Mouse (Mus musculus) left cerebral cortex, postnatal 4 days (tissue): ENCODE data around the gene Larp6. TPM values are rescaled to one million over a fixed set of nuclear protein-coding genes. Genes with fewer than 3 reads are reported as not detected.
A peak's percentile ranks its signal among the peaks of the same experiment; 100 is the strongest.

ENCODE experiments used
- DNase-seq: peaks from one replicate; pipeline ENCODE4 v3.0.0-alpha.2; 2022
- intact Hi-C: fragments of 180-260 bp; cut with DNase I; formaldehyde crosslinking; loops from one replicate; pipeline ENCODE4 v1.15.1; 2025
- total RNA-seq, 2 experiments: library from RNA; stranded (reverse); gene quantifications; 2 replicates each; pipeline ENCODE4 v1.2.3; 2021

The Larp6 gene
- 10 to 100 TPM; 29.4 to 29.5 TPM for total RNA-seq

DNA sequence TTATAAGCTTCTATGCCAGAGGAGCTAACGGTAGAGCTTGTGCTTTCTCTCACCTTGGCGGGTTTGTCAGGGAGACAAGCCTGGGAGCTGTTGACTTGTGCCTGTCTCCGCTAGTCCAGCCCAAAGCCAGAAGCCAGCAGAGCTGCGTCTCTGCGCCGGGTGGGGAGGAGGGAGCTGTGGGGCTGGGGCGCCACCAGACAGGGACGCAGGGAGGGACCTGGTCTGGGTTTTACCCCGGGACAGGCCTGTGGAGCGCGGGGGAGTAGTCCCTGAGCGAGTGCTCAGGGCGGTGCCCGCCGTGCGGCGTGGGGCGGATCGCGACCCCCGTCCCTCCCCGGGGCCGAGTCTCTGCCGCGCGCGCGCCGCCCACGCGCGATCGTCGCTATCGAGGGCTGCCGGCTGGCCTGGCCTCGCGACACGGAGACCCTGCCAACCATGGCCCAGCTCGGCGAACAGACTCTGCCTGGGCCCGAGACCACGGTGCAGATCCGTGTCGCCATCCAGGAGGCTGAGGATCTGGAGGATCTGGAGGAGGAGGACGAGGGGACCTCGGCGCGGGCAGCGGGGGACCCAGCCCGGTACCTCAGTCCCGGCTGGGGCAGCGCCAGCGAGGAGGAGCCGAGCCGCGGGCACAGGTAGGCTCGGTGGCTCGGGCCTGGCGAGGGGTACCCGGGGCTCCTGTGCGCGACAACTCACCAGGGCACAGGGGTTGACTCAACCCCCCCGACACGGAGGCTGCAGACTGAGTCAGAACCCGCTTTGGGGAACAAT is at the start of gene Larp6:
Gene Larp6, plus strand, starts transcription at position 219 of the 771 bp plus-strand sequence.
- peak; percentile 57 for DNase-seq
- intact Hi-C loops, result no loop called here

DNA sequence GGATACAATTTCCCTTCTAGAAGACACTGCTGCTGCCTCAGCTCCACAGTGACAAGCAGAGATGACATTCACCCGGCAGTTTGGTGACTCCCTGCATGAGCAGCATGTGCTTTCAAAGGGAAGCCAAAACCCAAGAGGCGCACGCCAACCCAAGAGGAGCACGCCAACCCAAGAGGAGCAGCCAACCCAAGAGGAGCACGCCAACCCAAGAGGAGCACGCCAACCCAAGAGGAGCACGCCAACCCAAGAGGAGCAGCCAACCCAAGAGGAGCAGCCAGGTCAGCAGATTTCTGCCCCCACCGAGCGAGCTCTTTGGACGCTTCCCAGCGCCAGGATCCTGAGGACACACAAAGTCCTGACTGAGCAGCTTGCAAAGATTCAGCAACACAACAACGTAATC is 48.4 kb upstream of the Larp6 start:
- DNase-seq, result peak; percentile 64

DNA sequence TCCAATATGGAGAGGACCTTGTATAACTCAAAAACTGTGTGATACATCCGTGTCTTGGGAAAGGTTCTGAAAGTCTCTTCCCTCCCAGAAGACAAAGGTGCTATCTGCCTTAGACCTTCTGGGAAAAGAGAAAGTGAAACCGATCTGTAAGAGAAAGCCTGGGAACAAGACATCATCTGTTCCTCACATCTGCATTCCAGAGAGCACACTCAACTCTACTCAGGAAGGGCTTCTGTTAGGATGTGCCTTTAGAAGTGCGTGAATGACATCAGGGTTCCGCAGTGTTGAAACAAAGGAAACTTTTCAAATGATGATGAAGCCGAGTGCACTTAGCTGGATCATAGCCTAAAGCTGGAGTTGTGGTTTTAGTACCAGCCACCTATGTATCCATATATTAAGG is 47.9 kb upstream of the Larp6 start:
- intact Hi-C loops, result loop anchor here (5.0 kb wide), 1 partner anchor 68 kb away; no protein-coding TSS in a partner anchor
- no peak for DNase-seq

More for the DNA sequence above, 48.4 kb upstream of the Larp6 start:
- intact Hi-C loops, result no loop called here

DNA sequence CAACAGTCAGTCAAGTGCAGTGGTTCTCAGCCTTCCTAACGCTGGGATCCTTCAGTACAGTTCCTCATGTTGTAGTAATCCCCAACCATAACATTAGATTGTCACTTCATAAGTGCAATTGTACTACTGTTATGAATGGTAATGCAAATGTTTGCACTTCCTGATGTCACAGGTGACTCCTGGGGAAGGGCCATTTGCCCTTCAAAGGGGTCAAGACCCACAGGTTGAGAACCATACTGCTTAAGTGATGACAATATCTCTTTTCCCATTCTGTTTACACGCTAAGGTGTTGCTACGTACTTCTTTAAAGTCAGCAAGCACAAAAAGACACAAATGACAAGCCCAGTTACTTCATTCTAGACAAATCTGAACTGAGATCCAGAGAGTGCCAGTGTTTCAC is 47.3 kb upstream of the Larp6 start:
- intact Hi-C loops, result loop anchor here (5.0 kb wide), 1 partner anchor 68 kb away; no protein-coding TSS in a partner anchor
- no peak for DNase-seq

DNA sequence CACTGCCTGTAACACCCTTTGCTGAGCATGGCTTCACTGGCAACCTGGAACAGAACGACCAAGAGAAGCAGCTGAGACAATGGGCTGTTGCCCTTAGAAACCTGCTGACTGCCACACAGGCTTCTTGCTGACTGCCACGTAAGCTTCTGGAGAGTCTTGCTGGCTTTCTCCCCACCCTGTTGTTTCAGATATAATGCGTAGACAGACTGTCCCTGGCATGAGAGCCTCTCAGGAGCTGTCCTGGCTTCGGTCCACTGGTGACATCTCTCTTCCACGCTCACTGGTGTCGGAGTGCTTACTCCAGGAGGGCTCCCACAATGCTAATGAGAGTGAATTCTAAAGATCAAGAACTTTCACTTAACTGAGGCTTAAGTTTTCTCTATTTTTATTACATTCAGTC is 43.9 kb upstream of the Larp6 start:
- intact Hi-C loops, result loop anchor here (5.0 kb wide), 1 partner anchor 72 kb away; no protein-coding TSS in a partner anchor
- no peak for DNase-seq

DNA sequence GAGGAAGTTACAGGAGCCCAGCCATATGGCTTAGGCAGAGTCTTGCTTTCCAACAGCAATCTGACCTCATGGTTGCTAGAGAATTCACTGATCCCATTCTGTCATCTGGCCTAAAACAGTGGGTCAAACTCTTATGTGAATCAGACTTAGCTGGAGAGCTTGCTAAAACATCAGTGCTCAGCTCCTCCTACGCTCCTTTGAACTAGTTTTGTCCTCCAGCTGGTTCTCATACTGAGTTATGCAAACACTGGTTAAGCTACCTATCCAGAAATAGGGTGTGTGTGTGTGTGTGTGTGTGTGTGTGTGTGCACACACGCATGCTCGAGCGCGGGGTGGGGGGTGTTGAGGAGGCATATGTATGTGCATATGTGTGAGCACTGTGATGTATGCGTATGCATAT is 40.2 kb upstream of the Larp6 start:
- intact Hi-C loops, result no loop called here

DNA sequence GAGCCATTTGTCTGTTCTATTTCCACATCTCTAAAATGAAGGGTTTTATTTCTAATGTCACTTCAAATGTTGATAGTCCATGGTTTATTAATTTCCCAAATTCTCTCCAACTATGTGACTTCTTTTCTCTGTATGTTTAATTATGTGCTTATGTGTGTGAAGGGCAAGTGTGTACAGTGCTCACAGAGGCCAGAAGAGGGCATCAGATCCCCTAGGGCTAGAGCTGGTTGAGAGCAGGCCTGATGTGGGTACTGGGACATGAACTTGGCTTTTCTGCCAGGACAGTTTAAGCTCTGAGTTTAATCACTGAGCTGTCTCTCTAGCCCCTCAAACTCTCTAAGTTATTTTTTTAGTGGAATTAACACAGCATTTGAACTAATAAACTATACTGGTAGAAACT is 38.0 kb upstream of the Larp6 start:
- intact Hi-C loops, result no loop called here
- DNase-seq, result no peak

More for the DNA sequence above, 40.2 kb upstream of the Larp6 start:
- no peak for DNase-seq

DNA sequence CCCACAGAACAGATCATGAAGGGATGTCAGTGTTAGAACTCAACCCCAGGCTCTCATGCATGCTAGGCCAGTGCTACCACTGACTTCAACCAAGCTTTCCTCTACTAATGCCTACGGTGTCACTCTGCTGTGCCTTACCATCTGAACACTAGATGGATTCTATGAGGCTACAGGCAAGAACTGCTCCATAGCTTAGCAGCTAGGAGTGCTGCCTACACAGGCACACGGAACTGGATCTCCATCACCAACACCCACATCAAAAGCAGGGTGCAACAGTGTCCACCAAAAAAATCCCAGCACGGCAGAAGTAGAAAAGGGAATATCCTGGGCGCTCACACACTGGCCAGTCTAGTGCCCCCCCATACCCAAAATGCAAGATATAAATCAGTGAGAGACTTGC is 36.4 kb upstream of the Larp6 start:
- DNase-seq, result no peak
- intact Hi-C loops, result no loop called here

DNA sequence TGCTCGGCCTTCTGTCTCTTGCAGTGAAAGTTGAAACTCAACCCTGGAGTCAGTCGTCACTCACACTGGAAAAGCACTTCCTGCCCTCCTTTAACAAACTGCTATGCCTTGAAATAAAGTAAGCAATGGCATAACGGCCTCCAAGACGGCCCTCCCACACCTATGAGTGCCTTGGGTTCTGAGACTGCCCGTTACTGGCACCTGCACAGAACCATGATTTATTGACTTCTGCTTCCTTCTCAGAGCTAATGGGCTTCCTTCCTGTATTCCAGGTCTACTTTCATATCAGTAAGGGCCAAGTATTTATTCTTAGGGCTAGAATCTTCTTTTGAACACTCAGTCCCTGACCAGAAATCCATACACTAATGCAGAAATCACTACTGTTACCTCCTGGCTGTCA is 33.9 kb upstream of the Larp6 start:
- DNase-seq, result no peak
- intact Hi-C loops, result no loop called here

DNA sequence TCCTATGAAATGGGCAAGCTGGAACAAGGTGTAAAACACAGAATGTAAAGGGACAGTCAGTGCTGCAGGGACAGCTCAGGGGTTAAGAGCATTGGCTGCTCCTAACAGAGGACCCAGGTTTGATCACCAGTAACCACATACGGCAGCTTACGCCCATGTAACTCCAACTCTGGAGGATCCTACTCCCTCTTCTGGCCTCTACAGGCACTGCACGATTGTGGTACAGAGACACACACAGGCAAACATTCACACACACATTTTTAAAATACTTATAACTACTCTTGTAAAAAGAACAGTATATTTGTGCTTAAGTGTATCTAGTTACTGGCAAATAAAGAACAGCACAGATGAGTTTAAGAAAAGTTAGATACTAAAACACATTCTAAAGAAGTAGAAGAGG is 31.8 kb upstream of the Larp6 start:
- no peak for DNase-seq
- intact Hi-C loops, result loop anchor here (10.0 kb wide), 1 partner anchor 436 kb away; no protein-coding TSS in a partner anchor

DNA sequence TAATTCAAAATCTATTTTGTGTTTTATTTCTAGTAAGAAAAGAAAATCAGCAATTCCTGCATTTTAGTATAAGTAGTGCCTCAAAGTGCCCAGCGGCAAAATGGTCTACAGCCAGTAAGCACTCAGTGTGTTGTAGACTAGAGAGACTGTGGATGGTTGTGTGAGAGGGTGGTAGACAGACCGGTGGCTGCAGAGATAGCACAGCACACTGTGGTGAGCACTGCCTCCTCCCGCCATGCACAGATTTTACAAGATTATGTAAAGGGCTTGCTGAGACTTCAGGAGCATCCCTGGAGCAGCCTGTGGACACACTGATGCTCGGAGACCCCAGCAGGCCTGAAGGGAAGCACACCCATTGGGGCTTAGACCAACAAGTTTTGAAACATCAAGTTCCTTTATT is 30.0 kb upstream of the Larp6 start:
- DNase-seq, result no peak
- intact Hi-C loops, result loop anchor here (10.0 kb wide), 1 partner anchor 438 kb away; no protein-coding TSS in a partner anchor

DNA sequence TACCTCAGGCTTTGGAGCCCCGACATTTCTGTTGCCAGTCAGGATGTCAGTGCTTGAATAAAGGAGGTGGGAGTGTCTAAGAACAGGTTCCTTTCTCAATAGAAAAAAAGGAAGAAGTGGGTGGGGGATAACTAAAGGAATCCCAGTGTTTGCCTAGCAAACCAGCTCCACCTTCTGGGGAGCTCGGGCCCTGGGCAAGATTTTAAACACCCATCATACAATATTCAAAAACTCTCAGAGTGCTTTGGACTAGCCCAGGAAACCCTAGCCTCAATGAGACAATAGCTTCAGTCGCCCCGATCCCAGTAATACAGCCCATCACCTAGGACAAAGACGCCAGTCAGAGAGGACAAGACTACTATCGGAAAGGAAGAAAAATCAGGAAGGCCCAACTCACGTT is 25.4 kb upstream of the Larp6 start:
- DNase-seq, result peak; percentile 22
- intact Hi-C loops, result loop anchor here (10.0 kb wide), 1 partner anchor 443 kb away; no protein-coding TSS in a partner anchor

DNA sequence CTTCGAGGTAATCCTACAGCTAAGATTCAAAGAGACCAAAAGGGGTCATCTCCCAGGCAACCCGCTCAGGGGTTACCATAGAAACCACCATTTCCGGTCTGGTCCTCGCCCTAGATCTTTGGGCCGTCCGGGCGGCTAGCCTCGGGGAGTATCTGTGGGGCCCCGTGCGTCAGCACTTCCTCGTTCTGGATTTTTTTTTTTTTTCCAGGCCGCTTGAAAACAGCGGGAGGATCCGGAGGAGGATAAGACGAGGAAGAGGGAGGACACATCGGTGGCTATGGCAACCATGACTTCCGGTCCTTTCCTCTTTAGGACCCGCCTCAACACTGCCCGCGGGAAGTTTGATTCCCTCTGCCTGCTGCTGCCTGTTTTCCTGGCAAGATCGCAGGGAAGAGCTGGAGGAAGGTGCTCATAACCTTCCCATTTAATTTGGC is 24.9 kb upstream of the Larp6 start, which contains the start of gene Lrrc49:
Gene Lrrc49, minus strand, starts transcription at position 268 of the 434 bp plus-strand sequence.
- DNase-seq, result peak; percentile 91
- intact Hi-C loops, result loop anchor here (10.0 kb wide), 1 partner anchor 443 kb away; no protein-coding TSS in a partner anchor

DNA sequence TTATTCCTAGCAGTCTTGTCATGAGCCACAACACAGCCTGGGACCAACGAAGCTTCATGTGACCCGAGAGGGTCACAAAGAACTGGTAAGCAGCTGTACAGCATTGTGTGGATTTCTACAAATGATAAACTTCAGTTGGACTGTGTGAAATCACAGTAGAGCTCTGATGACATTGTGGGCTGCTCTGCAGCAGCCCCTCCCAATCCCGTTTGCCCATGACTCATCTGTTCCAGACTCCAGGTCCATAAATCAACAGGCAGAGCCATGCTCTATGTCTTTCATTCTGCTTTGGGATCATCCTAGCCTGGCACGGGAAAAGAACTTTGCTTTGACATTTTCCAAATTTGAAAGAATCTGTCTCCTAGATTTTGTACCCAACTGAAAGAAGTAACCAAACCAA is 20.2 kb upstream of the Larp6 start:
- intact Hi-C loops, result no loop called here
- DNase-seq, result no peak

DNA sequence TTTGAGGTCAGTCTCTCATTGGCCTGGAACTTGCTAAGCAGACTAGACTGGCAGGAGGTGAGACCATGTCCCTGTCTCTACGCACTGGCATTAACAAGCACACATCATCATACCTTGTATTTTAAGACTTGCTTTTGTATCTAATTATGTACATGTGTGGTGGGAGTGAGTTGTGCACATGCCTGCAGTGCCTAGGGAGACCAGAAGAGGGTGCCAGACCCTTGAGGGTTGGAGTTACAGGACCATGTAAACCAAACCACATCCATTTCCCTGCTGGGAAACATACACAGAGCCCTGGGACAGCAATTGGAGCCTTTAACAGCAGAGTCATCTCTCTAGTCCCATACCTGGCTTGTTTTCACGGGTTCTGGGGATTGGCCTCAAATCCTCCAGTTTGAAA is 18.8 kb upstream of the Larp6 start:
- intact Hi-C loops, result no loop called here
- peak; percentile 48 for DNase-seq

DNA sequence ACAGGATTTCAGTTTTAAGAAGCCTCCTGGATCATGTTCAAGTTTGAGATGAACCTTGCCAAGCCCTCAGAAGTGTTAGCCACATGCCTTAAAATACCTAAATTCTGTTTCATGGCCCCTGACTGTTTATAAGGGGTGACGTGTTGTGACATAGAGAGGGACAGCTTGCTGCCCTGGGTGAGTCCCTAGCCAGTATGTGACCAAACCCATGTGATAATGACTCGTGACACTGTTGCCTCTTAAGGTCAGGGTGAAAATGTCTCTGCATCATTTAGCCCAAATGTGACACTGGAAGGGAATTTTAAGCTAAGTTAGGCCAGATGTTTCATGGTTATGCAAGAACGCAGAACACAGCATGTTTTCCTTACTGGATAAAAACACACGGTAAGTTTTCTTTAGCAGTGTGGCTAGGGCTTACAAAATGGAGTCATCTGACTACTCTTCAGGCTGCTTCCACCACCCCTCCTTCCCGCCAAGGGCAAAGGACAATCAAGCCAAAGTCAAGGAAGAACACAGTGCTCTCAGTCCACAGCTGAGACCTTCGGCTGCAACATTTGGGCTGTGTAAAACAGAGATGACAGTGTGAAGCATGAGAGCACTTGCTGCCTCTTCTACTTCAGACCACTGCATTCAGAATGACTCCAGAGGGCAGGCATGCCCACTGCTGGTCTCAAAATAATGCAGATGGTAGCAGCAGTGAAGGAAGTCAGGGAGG is 16.4 kb upstream of the Larp6 start:
- no peak for DNase-seq
- intact Hi-C loops, result no loop called here

DNA sequence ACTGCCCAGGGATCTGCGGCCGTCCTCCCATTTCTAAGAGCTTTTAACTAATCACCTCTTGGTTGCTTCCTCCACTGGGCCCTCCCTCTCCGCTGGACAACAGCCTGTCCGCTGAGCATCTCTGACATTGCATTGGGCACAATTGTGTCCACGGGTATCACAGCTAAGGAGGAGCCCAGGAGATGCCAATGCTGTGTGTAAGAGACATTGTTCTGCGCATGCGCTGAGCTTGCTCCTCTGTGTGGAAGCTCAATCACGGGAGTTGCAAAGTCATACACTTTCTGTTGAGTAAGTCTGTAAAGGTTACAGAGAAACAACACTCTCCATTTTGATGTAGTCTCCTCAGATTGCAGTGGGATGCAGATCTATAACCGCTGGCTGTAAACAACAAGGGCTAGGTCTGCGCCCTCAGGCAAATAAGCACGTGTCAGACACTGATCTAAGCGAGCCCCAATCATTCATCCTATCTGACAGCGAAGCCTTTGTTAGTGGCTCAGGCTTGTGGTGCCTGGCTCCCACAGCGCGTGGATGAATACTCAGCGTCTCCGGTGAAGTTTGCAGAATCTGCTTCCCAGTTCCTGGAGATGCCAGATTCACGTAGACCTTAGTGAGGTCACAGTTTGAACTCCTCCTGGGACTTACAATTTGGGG is 13.1 kb upstream of the Larp6 start:
- DNase-seq, result no peak
- intact Hi-C loops, result loop anchor here (5.0 kb wide), 1 partner anchor 103 kb away; no protein-coding TSS in a partner anchor

DNA sequence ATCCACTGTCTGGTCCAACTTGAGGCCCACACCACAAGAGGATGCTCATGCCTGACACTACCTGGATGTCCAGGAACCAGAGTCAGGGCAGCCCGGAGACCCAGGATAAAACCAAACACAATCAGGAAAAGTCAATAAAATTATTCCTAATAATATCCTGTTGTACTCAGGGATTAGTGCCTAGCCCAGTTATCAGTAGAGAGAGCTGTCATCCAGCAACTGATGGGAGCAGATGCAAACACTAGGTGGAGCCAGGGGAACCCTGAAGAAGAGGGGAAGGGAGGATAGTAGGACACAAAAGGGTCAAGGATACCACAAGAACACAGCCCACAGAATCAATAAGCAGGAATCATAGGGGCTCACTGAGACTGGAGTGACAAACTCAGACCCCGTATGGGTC is 5.2 kb upstream of the Larp6 start:
- intact Hi-C loops, result no loop called here
- DNase-seq, result no peak

DNA sequence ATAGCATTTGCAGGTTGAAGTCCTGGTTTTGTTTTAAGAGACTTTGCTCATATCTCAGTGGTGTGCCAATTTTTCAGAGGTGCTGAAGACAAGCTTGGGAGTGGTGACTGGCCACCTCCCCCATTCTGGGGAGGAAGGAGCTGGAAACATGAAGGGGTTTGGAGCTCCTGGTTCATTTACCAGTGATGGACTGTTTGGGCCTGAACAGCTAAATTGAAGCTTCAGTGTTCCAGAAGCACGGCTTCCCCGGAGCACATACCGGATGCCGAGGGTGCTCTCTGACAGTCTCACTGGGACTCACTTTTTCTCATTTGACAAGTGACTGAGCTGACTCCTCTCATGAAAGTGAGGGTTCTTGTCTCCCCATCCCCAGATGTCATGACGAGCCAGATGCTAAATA is 4.2 kb upstream of the Larp6 start:
- DNase-seq, result no peak
- intact Hi-C loops, result no loop called here

DNA sequence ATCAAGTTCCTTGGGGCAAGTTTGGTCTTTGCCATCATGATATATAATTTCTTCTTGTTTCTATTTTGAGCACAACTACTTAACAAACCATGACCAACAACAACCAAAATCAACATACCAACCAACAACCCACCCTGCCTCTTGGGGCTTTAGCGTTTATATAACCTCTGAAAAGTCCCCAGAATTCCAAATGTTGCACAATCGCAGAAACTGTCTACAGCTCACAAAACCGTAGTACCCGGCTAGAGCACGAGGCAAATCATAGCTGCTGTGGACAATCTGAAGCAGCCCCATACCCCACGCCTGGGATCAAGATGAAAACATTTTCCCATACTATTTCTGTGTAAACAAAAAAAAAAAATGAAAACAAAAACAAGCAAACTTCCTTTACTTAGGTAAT is 3.1 kb upstream of the Larp6 start:
- no peak for DNase-seq

DNA sequence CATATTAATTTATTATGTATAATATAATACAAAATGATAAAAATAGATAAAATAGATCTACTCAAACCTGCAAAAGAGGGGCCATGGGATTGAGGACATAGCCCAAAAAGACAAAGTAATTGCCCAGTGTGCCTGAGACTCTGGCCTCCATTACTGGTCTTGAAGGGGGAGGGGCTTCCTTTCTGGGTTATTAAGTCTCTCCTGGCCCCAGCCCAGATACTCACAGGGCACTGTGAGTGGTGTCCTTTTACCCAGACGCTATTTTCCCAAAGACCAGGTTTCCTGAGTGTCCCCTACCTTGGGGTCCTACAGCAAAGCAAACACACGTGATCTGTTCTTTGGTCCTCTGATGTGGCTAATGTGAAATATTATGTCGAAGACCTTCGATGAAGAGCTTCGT is 778 bp upstream of the Larp6 start:
- intact Hi-C loops, result no loop called here

More for the DNA sequence above, 3.1 kb upstream of the Larp6 start:
- intact Hi-C loops, result no loop called here

More for the DNA sequence above, 778 bp upstream of the Larp6 start:
- no peak for DNase-seq
